Mouse (Mus musculus): ENCODE measurements around the gene Gart. TPM values are rescaled to one million over a fixed set of nuclear protein-coding genes. Genes with fewer than 3 reads are reported as not detected.

Gene Gart
- polyA plus RNA-seq, 1 experiment: 64.1 TPM

DNA sequence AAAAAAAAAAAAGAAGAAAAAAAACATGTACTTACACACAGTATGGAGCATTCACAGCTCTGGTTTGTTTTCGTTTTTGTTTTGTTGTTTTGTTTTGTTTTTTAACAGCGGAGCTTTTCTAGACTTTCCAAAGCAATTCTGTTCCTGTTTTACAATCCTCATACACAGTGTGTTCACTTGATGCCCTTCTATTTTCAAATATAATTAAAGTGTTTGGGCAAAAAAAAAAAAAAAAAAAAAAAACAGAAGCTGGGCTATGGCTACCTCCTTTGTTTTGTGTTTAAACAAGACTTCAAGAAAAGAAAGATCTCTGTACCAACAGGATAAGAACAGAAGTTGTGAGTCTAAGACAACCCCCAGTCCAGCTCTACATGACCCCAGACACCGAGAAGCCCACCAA is 58.0 kb downstream of the Gart start:
- H3K36me3 ChIP-seq (ENCODE audit: control insufficient read depth, insufficient read depth): no peaks in the 10 kb centered on the region
- no peak overlapping the region for H3ac ChIP-seq (ENCODE audit: control insufficient read depth, insufficient read length)
- H3K27me3 ChIP-seq (ENCODE audit: control insufficient read depth, insufficient read depth, insufficient read length): no peaks in the 10 kb centered on the region
- no peak for TF ChIP-seq POLR2A (IDR thresholded peaks at IDR 0.05; ENCODE audit: insufficient read length, low read depth)
- no peak for TF ChIP-seq CEBPB (IDR thresholded peaks at IDR 0.05; ENCODE audit: insufficient read depth, poor library complexity, severe bottlenecking)
- TF ChIP-seq SRF (IDR thresholded peaks at IDR 0.05; ENCODE audit: control insufficient read depth, insufficient read length, low read depth): no peak
- no peak for TF ChIP-seq POLR2AphosphoS2 (IDR thresholded peaks at IDR 0.05; ENCODE audit: insufficient read length, low read depth)
- TF ChIP-seq MYOG (IDR thresholded peaks at IDR 0.05; ENCODE audit: control insufficient read depth in 1 of 3, insufficient read depth in 1 of 3, insufficient read length in 2 of 3, low read depth in 2 of 3): no peak
- no peak for TF ChIP-seq E2F4 (IDR thresholded peaks at IDR 0.05; ENCODE audit: insufficient read depth)
- no peak for TF ChIP-seq USF1 (IDR thresholded peaks at IDR 0.05; ENCODE audit: low read depth)
- TF ChIP-seq TCF3 (IDR thresholded peaks at IDR 0.05; ENCODE audit: insufficient read length, low read depth): no peak
- no peak for TF ChIP-seq MYOD1 (IDR thresholded peaks at IDR 0.05; ENCODE audit: control insufficient read depth in 1 of 3, insufficient read length in 2 of 3, low read depth in 2 of 3)
- no peak for TF ChIP-seq MAX (IDR thresholded peaks at IDR 0.05; ENCODE audit: low read depth)
- TF ChIP-seq REST (IDR thresholded peaks at IDR 0.05; ENCODE audit: insufficient read depth, insufficient read length): no peak
- no peak for TF ChIP-seq TCF12 (IDR thresholded peaks at IDR 0.05; ENCODE audit: insufficient read depth, poor library complexity, severe bottlenecking)
- H3K4me2 ChIP-seq (ENCODE audit: low read depth): no peak overlapping the region
- no peaks in the 10 kb centered on the region for H3K79me2 ChIP-seq (ENCODE audit: control insufficient read depth, insufficient read depth)
- H3K4me3 ChIP-seq: no peak overlapping the region

- Histone ChIP-seq H3K36me3 (ENCODE audit: control insufficient read depth, insufficient read depth) (no peaks in the 10 kb centered on the region), H3ac (ENCODE audit: control insufficient read depth, insufficient read length) (no peak overlapping the region), H3K4me2 (ENCODE audit: low read depth) (no peak overlapping the region), H3K27me3 (ENCODE audit: control insufficient read depth, insufficient read depth, insufficient read length) (no peaks in the 10 kb centered on the region), H3K79me2 (ENCODE audit: control insufficient read depth, insufficient read depth) (no peaks in the 10 kb centered on the region), H3K4me3 (no peak overlapping the region)
- TF ChIP-seq MYOD1 (IDR thresholded peaks at IDR 0.05; ENCODE audit: control insufficient read depth in 1 of 3, insufficient read length in 2 of 3, low read depth in 2 of 3): no peak
- peak in 1 of 3 experiments; percentile 29 for TF ChIP-seq MYOG (IDR thresholded peaks at IDR 0.05; ENCODE audit: control insufficient read depth in 1 of 3, insufficient read depth in 1 of 3, insufficient read length in 2 of 3, low read depth in 2 of 3)
Observed at GRCm38 (mm10) chr16:91587730-91588453, 58.9 kb downstream of the Gart start.

DNA sequence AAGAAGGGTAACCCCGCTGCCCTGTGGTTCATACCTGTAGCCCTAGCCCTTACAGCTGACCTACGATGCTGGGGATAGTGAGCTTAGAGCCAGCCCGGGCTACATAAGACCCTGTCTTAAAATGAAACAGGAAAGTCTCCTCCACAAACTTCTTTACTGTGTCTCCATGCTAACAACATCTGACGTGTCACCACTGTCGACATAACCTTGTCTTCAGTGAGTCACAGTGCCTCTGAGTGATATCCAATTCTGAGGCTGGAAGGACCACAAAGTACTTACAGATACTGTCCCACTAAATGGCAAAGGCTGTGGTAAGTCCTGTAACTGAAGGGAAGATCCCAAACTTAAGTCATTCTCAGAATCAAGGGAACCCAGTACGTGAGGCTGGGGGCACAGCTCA is 60.5 kb downstream of the Gart start:
- no peak for TF ChIP-seq CEBPB (IDR thresholded peaks at IDR 0.05; ENCODE audit: insufficient read depth, poor library complexity, severe bottlenecking)
- TF ChIP-seq MAX (IDR thresholded peaks at IDR 0.05; ENCODE audit: low read depth): no peak
- TF ChIP-seq TCF12 (IDR thresholded peaks at IDR 0.05; ENCODE audit: insufficient read depth, poor library complexity, severe bottlenecking): no peak
- no peak for TF ChIP-seq MYOD1 (IDR thresholded peaks at IDR 0.05; ENCODE audit: control insufficient read depth in 1 of 3, insufficient read length in 2 of 3, low read depth in 2 of 3)
- TF ChIP-seq USF1 (IDR thresholded peaks at IDR 0.05; ENCODE audit: low read depth): no peak
- no peak for TF ChIP-seq TCF3 (IDR thresholded peaks at IDR 0.05; ENCODE audit: insufficient read length, low read depth)
- TF ChIP-seq SRF (IDR thresholded peaks at IDR 0.05; ENCODE audit: control insufficient read depth, insufficient read length, low read depth): no peak
- TF ChIP-seq POLR2AphosphoS2 (IDR thresholded peaks at IDR 0.05; ENCODE audit: insufficient read length, low read depth): no peak
- no peak for TF ChIP-seq POLR2A (IDR thresholded peaks at IDR 0.05; ENCODE audit: insufficient read length, low read depth)
- TF ChIP-seq MYOG (IDR thresholded peaks at IDR 0.05; ENCODE audit: control insufficient read depth in 1 of 3, insufficient read depth in 1 of 3, insufficient read length in 2 of 3, low read depth in 2 of 3): no peak
- TF ChIP-seq E2F4 (IDR thresholded peaks at IDR 0.05; ENCODE audit: insufficient read depth): no peak
- no peak for TF ChIP-seq REST (IDR thresholded peaks at IDR 0.05; ENCODE audit: insufficient read depth, insufficient read length)
- Histone ChIP-seq H3K4me2 (ENCODE audit: low read depth) (no peak overlapping the region), H3K79me2 (ENCODE audit: control insufficient read depth, insufficient read depth) (no peaks in the 10 kb centered on the region), H3ac (ENCODE audit: control insufficient read depth, insufficient read length) (no peak overlapping the region), H3K4me3 (no peak overlapping the region), H3K36me3 (ENCODE audit: control insufficient read depth, insufficient read depth) (no peaks in the 10 kb centered on the region), H3K27me3 (ENCODE audit: control insufficient read depth, insufficient read depth, insufficient read length) (no peaks in the 10 kb centered on the region)

- Histone ChIP-seq H3K36me3 (ENCODE audit: control insufficient read depth, insufficient read depth) (no peaks in the 10 kb centered on the region), H3ac (ENCODE audit: control insufficient read depth, insufficient read length) (no peak overlapping the region), H3K4me3 (no peak overlapping the region), H3K27me3 (ENCODE audit: control insufficient read depth, insufficient read depth, insufficient read length) (no peaks in the 10 kb centered on the region), H3K4me2 (ENCODE audit: low read depth) (no peak overlapping the region), H3K79me2 (ENCODE audit: control insufficient read depth, insufficient read depth) (no peaks in the 10 kb centered on the region)
- TF ChIP-seq REST (IDR thresholded peaks at IDR 0.05; ENCODE audit: insufficient read depth, insufficient read length) (no peak), MAX (IDR thresholded peaks at IDR 0.05; ENCODE audit: low read depth) (no peak), TCF12 (IDR thresholded peaks at IDR 0.05; ENCODE audit: insufficient read depth, poor library complexity, severe bottlenecking) (no peak), CEBPB (IDR thresholded peaks at IDR 0.05; ENCODE audit: insufficient read depth, poor library complexity, severe bottlenecking) (no peak), MYOD1 (IDR thresholded peaks at IDR 0.05; ENCODE audit: control insufficient read depth in 1 of 3, insufficient read length in 2 of 3, low read depth in 2 of 3) (no peak), E2F4 (IDR thresholded peaks at IDR 0.05; ENCODE audit: insufficient read depth) (no peak), POLR2AphosphoS2 (IDR thresholded peaks at IDR 0.05; ENCODE audit: insufficient read length, low read depth) (no peak), POLR2A (IDR thresholded peaks at IDR 0.05; ENCODE audit: insufficient read length, low read depth) (no peak), TCF3 (IDR thresholded peaks at IDR 0.05; ENCODE audit: insufficient read length, low read depth) (no peak), MYOG (IDR thresholded peaks at IDR 0.05; ENCODE audit: control insufficient read depth in 1 of 3, insufficient read depth in 1 of 3, insufficient read length in 2 of 3, low read depth in 2 of 3) (no peak), SRF (IDR thresholded peaks at IDR 0.05; ENCODE audit: control insufficient read depth, insufficient read length, low read depth) (no peak), USF1 (IDR thresholded peaks at IDR 0.05; ENCODE audit: low read depth) (no peak)
Observed at GRCm38 (mm10) chr16:91585617-91586016, 61.1 kb downstream of the Gart start.

Measured in myocyte (in vitro differentiated cells).